Mouse (Mus musculus): ENCODE measurements around the gene Gm28230.

GRCm38 (mm10) chr2:74691995-74692807, 34.3 kb upstream of the Gm28230 start:
- no peak for TF ChIP-seq CTCF (IDR thresholded peaks at IDR 0.05; ENCODE audit: extremely low read depth, insufficient read length, insufficient replicate concordance, low read depth, low read length)
- TF ChIP-seq POLR2A (IDR thresholded peaks at IDR 0.05; ENCODE audit: low read depth, low read length), result no peak
